Mouse (Mus musculus) cerebellum, postnatal 25 days (tissue): ENCODE results near the gene Akr1a1.

Source experiments
- DNase-seq, 2 experiments: peaks; one replicate each; pipeline ENCODE4 v3.0.0; 2021; ENCODE audit warnings: mixed read lengths in 2 of 2

The Akr1a1 gene

GRCm38 (mm10) chr4:116657971-116658370 is 6.5 kb upstream of the Akr1a1 start:
- no peak for DNase-seq

- DNase-seq: no peak
These were observed 4.2 kb upstream of the Akr1a1 start for GRCm38 (mm10) chr4:116655658-116656057.

- DNase-seq: no peak
These were observed 3.6 kb upstream of the Akr1a1 start for GRCm38 (mm10) chr4:116655100-116655499.

GRCm38 (mm10) chr4:116653228-116653627 is 1.7 kb upstream of the Akr1a1 start:
- peak in 1 of 2 experiments; percentile 19 for DNase-seq

GRCm38 (mm10) chr4:116651797-116652135 is 286 bp upstream of the Akr1a1 start:
- no peak for DNase-seq

- DNase-seq: no peak
These were observed 1.1 kb downstream of the Akr1a1 start for GRCm38 (mm10) chr4:116650365-116650764.

- DNase-seq: no peak
These were observed 2.1 kb downstream of the Akr1a1 start for GRCm38 (mm10) chr4:116649411-116649810.

GRCm38 (mm10) chr4:116645624-116646023 is 5.9 kb downstream of the Akr1a1 start:
- no peak for DNase-seq

GRCm38 (mm10) chr4:116644326-116644725 is 7.2 kb downstream of the Akr1a1 start:
- DNase-seq: peak in 1 of 2 experiments; percentile 47

GRCm38 (mm10) chr4:116642071-116642470 is 9.4 kb downstream of the Akr1a1 start:
- DNase-seq: no peak

- DNase-seq: no peak
These were observed 12.7 kb downstream of the Akr1a1 start for GRCm38 (mm10) chr4:116638821-116639220.

- DNase-seq: no peak
These were observed 16.3 kb downstream of the Akr1a1 start for GRCm38 (mm10) chr4:116635197-116635596.

GRCm38 (mm10) chr4:116627722-116628662 is 23.5 kb downstream of the Akr1a1 start, which contains the start of gene Nasp:
TSS of gene Nasp (minus strand) at chr4:116627941.
- peak; percentile 82 to 85 for DNase-seq

GRCm38 (mm10) chr4:116627359-116627716 is 24.1 kb downstream of the Akr1a1 start:
- peak; percentile 91 for DNase-seq

GRCm38 (mm10) chr4:116626658-116627358 is 24.7 kb downstream of the Akr1a1 start:
- peak; percentile 70 to 85 for DNase-seq

GRCm38 (mm10) chr4:116624831-116625230 is 26.6 kb downstream of the Akr1a1 start:
- no peak for DNase-seq

GRCm38 (mm10) chr4:116615237-116615636 is 36.2 kb downstream of the Akr1a1 start:
- DNase-seq: no peak

- no peak for DNase-seq
These were observed 38.9 kb downstream of the Akr1a1 start for GRCm38 (mm10) chr4:116612621-116613020.

- DNase-seq: peak; percentile 94 to 95
These were observed 54.2 kb downstream of the Akr1a1 start for GRCm38 (mm10) chr4:116596978-116597881.

GRCm38 (mm10) chr4:116596379-116596778 is 55.1 kb downstream of the Akr1a1 start, which contains the start of gene Ccdc17:
TSS of gene Ccdc17 (plus strand) at chr4:116596654.
- DNase-seq: peak; percentile 25 to 46

- no peak for DNase-seq
These were observed 55.7 kb downstream of the Akr1a1 start for GRCm38 (mm10) chr4:116595793-116596192.
